Mouse (Mus musculus) heart, postnatal 36 days (tissue): ENCODE data around the gene Slc22a8. TPM values are rescaled to one million over a fixed set of nuclear protein-coding genes. Genes with fewer than 3 reads are reported as not detected.

Experiments used
- DNase-seq, 2 experiments: peaks; one replicate each; pipeline ENCODE4 v3.0.0; 2021 to 2022
- intact Hi-C: fragments of 180-260 bp; cut with DNase I; formaldehyde crosslinking; loops from one replicate; pipeline ENCODE4 v1.15.1; 2025
- total RNA-seq, 2 experiments: library from RNA; stranded (reverse); gene quantifications; 2 replicates each; pipeline ENCODE4 v1.2.3; 2021

Gene Slc22a8
- total RNA-seq, 2 experiments from 2014 or later = not detected

DNA sequence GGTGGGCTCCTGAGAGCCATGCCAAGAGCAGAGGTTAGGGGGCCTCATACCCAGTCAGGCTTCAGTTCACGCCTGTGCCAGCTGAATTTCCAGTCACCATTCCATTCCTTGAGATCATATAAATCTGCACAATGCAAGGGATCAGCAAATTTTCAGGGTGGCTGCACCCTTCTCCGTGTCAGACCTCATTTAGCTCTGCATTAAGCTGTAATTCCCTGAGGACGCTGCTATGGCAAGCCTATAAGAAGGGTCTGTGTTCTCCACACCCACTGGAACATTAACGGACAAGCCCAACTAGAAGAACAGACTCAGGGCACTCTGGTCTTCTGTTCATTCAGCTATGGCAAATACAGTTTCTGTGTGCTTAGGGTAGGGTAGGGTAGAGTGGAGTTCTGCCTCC, 6.2 kb downstream of the Slc22a8 start:
- intact Hi-C loops = no loop called here

GRCm38 (mm10) chr19:8599229-8599628, 8.2 kb downstream of the Slc22a8 start:
- intact Hi-C loops = no loop called here
- DNase-seq = no peak

More for the DNA sequence above, 6.2 kb downstream of the Slc22a8 start:
- DNase-seq = no peak

- no peak for DNase-seq
- intact Hi-C loops = no loop called here
Measured at GRCm38 (mm10) chr19:8601922-8602321, 10.9 kb downstream of the Slc22a8 start.

- no peak for DNase-seq
- intact Hi-C loops = no loop called here
Measured at GRCm38 (mm10) chr19:8602914-8603313, 11.9 kb downstream of the Slc22a8 start.

DNA sequence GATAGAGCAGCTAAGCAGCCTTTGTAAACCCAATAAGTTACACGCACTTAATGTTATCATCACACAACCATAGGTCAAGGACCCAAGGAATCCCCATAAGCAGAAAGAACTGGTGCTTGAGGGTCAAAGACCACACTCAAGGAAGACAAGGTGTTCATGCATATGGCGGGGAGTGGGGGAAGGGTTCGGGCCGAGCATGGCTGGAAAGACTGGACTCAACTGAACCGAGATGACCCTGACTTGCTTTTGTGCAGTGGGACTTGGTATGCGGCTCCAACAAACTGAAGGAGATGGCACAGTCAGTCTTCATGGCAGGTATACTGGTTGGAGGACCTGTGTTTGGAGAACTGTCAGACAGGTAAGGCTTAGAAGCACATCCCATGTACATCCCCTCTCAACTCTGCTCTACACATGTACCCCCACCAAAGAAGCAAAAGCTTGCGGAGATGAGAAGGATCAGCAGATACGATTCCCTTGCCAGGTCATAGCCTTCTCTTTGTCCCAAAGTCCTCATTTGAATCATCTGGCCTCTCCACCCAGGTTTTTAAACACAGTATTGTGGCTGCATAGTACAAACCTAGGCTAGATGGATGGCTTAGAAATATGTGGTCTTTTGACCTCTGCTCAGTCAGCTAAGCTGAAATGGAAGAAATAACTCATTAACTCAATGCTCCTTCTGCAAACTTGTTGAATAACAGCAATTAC, 13.6 kb downstream of the Slc22a8 start:
- intact Hi-C loops = no loop called here
- no peak for DNase-seq

- DNase-seq = no peak
- intact Hi-C loops = no loop called here
Measured at GRCm38 (mm10) chr19:8605241-8605558, 14.1 kb downstream of the Slc22a8 start.

DNA sequence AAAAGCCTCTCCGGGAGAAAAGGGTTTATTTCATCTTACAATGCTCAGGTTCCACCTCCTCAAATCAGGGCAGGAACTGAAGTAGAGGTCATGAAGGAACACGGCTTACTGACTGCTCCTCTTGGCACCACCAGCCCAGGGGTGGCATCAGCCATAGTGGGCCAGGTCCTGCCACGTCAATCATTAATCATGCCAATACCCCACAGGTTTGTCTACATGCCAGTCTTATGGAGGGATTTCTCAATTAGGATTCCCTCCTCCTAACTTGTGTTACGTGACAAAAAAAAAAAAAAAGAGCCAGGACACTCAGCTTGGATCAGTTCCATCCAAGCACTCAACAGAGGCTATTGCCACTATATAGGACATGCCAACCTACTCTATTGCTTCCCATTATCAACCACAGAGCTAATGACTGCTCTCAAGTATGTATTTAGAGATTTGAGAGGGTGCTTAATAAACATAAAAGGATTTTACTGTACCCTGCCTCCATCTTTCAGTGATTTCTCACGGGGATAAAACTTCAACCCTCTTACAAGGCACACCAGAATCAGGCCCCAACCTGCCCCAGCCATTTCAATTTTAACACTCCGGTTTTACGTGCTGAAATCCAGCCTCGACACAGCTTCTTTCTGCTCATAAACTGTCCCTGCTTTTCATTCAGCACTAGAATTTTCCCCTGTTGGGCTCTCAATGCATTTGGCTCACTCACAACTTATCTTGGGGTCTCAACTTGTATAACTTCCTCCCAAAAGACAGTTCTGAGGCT, 20.5 kb downstream of the Slc22a8 start:
- no peak for DNase-seq
- intact Hi-C loops = no loop called here

DNA sequence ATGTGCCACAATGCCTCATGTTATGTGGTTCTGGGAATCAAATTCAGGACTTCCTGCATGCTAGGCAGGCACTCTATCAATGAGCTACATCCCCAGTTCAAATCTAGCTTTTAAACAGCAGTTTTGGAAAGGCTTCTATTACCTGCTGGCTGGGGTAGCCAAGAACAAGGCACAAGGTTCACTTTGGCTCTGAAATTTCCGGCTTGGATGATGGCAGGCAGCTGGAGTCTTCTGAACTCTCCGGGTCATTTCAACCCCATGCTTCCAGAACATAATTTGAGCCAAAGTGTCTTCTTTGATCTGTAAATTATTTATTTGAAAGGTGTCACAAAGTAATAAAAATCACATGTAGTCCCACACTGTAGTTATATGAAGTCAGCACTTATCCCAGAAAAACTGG, 22.1 kb downstream of the Slc22a8 start:
- intact Hi-C loops = no loop called here
- DNase-seq = no peak

DNA sequence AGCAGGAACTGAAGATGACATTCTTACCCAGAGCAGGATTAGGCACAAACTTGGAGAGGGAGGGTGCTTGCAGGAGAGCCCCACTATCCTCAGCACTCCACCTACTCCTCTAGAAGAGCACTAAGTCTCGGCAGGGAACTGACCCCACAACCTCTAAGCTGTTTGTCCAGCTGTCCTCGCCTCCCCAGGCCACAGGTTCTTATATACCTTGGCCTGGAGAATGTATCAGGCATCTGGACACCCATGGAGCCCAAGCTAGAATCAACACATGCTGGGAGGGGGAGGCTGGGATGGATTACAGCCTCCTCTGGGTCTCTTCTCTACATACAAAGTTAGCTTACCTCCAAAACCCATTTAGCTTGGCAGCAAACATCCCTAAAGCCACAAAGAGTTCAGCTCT, 23.3 kb downstream of the Slc22a8 start:
- intact Hi-C loops = no loop called here
- no peak for DNase-seq

DNA sequence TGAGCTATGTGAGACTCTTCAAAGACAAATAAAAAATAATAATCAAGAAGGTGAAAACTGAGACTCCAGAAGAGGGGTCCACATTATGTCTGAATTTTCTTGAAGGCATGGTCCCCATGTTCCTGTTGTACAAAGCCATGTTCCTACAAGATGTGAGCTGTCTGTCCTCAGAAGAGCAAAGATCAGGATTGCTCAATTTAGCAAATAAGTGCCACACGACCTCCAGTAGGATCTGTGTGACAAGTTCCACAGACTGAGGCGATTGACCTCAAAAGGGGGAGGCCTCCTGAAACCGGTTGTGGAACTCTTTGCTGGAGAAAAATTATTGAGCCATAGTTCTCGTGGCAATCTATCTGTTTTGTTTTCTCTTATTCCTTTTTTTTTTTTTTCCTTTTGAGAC, 25.3 kb downstream of the Slc22a8 start:
- no peak for DNase-seq
- intact Hi-C loops = no loop called here

GRCm38 (mm10) chr19:8617904-8618303, 26.9 kb downstream of the Slc22a8 start, which contains the start of gene Slc22a6:
Gene Slc22a6 (plus strand): TSS chr19:8618039.
- DNase-seq = no peak
- intact Hi-C loops = no loop called here

GRCm38 (mm10) chr19:8621098-8621497, 30.0 kb downstream of the Slc22a8 start:
- intact Hi-C loops = no loop called here
- DNase-seq = no peak

DNA sequence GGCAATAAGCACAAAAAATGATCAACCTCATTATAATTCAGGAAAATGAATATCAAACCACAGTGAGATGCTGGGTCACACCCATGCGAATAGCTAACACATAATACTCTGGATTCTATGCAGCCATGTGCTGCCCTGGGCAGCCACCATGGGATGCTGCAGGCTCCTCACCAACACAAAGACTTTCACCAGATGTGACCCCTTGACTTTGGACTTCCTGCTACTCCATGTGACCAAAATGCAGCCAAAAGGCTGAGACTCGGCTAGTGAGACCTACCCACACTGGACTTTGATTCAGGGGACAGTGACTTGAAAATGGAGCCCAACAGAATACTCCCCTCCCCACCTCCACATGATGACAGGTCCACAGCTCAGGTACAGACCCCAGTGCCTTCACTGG, 39.2 kb downstream of the Slc22a8 start:
- intact Hi-C loops = no loop called here
- DNase-seq = no peak

DNA sequence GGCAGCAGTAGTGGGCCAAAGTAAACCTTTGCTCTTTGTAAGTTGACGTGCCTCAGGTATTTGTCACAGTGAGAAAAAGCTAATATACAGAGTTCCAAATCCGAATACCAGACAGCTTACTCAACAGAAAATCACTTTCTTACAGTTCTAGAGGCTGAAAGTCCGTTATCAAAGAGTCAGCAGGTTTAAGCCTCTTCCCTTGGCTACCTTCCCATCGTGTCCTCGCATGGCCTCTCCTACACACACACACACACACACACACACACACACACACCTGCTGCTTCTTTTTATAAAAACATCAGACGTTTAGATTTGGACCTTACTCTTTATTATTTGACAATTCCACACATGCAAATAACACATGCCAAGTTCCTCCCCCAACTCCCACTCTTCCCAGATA, 39.8 kb downstream of the Slc22a8 start:
- intact Hi-C loops = no loop called here
- DNase-seq = no peak

GRCm38 (mm10) chr19:8632029-8632428, 41.0 kb downstream of the Slc22a8 start:
- intact Hi-C loops = no loop called here
- DNase-seq = no peak

DNA sequence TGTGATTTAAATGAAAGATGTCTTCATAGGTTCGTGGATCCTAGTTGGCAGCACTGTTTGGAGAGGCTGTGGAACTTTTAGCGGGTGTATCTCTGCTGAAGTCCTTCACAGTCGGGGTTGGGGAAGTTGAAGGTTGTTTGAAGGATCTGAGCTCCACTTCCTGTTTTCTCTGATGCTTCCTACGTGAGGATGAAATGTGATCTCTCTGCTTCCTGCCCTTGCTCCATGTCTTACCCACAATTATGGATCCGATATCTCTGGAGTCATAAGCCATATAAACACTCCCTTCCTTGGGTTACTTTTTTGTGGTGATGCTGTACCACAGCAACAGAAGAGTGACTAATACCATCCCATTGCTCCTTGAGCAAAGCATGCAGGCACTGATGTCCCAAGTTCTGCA, 51.0 kb downstream of the Slc22a8 start:
- intact Hi-C loops = no loop called here
- no peak for DNase-seq

GRCm38 (mm10) chr19:8646393-8646792, 55.3 kb downstream of the Slc22a8 start:
- no peak for DNase-seq
- intact Hi-C loops = no loop called here

GRCm38 (mm10) chr19:8655833-8656232, 64.8 kb downstream of the Slc22a8 start:
- DNase-seq = no peak
- intact Hi-C loops = no loop called here

DNA sequence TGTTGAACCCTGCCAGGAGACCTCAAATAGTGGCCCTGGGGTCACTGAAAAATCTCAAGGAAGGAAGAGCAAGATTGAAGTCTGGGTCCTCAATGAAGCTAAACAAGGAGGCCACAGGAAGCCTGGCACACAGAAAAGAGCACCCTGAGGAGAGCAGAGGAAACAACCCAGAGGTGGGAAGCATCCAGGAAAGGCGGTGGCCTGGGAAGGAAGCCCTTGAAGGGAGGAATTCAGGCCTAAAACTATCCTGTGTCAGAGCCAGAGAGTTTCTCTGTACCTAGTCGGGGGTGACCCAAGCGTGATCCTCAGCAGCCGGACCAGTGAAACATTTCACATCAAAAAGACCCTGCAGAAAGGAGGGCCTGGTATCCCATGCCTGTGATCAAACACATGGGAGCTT, 65.3 kb downstream of the Slc22a8 start:
- intact Hi-C loops = no loop called here
- DNase-seq = no peak
